Mouse (Mus musculus): ENCODE measurements around the gene Gm5795. TPM values are rescaled to one million over a fixed set of nuclear protein-coding genes. Genes with fewer than 3 reads are reported as not detected.

Gm5795 gene
- not detected in 2 replicates for polyA plus RNA-seq (2012; rRNA removed; ENCODE audit: low replicate concordance)

GRCm38 (mm10) chr14:3187955-3188354 is at the start of gene Gm5795:
TSS of gene Gm5795 (plus strand) at chr14:3188255.

GRCm38 (mm10) chr14:3208272-3209152 is 20.5 kb downstream of the Gm5795 start, which contains the start of gene D830030K20Rik:
TSS of gene D830030K20Rik (plus strand) at chr14:3208488.

Other genes starting within 250 kb of the Gm5795 start
- gene Gm2888, start 158.3 kb upstream of the Gm5795 start, polyA plus RNA-seq (2012; rRNA removed; ENCODE audit: low replicate concordance): not detected in 2 replicates
- 0.42 and 0.73 TPM in 2 replicates for gene Gm2897, start 139.0 kb upstream of the Gm5795 start, polyA plus RNA-seq (2012; rRNA removed; ENCODE audit: low replicate concordance)
- gene Gm10340, start 54.3 kb upstream of the Gm5795 start, polyA plus RNA-seq (2012; rRNA removed; ENCODE audit: low replicate concordance): 0.42 TPM in 1 of 2 replicates, not detected in the other
- gene D830030K20Rik, start 20.2 kb downstream of the Gm5795 start, polyA plus RNA-seq (2012; rRNA removed; ENCODE audit: low replicate concordance): 0.48 and 0.77 TPM in 2 replicates
- 0.20 and 0.23 TPM in 2 replicates for gene Gm2956, start 144.4 kb downstream of the Gm5795 start, polyA plus RNA-seq (2012; rRNA removed; ENCODE audit: low replicate concordance)
- not detected in 2 replicates for gene Gm10413, start 206.8 kb downstream of the Gm5795 start, polyA plus RNA-seq (2012; rRNA removed; ENCODE audit: low replicate concordance)
- 0.17 TPM in 1 of 2 replicates, not detected in the other for gene Gm10409, start 224.4 kb downstream of the Gm5795 start, polyA plus RNA-seq (2012; rRNA removed; ENCODE audit: low replicate concordance)
- 0.15 and 0.32 TPM in 2 replicates for gene Gm3005, start 239.8 kb downstream of the Gm5795 start, polyA plus RNA-seq (2012; rRNA removed; ENCODE audit: low replicate concordance)